Mouse (Mus musculus) layer of hippocampus, adult 9-10 months (tissue): Measurements from ENCODE around the gene Thumpd3.

Experiments used
- DNase-seq: peaks from one replicate; pipeline ENCODE4 v3.0.0; 2022; ENCODE audit warnings: low spot score

Gene Thumpd3

GRCm38 (mm10) chr6:113078031-113078721, 32.2 kb downstream of the Thumpd3 start:
- no peak for DNase-seq

GRCm38 (mm10) chr6:113079492-113079891, 33.5 kb downstream of the Thumpd3 start:
- no peak for DNase-seq

- DNase-seq: no peak
Measured at GRCm38 (mm10) chr6:113082229-113082628, 36.2 kb downstream of the Thumpd3 start.

DNA sequence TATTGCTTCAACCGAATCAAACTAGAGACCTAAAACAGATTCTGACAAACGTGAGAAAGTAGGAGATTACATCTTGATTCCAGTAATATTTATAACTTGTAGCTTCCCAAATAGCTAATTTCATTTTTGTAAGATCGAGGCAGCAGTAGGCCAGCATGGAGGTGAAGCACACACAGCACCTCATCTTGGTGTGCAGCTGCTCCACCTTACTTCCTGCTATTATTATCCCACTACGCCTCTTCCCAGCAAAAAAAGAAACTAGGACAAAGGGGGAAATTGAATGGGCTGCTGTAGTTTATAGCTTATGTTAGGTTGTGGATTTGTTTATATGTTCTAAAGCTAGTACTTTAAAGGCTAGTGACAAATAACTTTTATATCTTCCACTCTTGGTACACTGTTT, 38.6 kb downstream of the Thumpd3 start:
- no peak for DNase-seq

DNA sequence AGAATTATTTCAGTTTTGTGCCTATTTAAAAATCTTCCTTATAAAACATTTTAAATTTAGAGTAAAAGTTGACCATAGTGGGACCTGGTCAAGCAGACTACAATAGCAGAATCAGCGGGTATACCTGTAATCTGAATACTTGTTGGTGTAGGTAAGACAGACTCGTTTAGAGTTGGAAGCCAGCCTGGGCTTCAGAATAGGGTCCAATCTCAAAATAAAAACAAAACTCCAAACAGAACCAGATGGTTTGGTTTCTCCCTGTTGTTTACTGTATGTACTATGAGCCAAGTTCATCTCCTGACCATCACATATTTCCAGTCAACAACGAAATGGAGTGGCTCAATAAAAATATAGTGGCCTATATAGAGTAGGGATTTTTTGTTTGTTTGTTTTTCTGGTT, 47.2 kb downstream of the Thumpd3 start:
- DNase-seq: no peak

DNA sequence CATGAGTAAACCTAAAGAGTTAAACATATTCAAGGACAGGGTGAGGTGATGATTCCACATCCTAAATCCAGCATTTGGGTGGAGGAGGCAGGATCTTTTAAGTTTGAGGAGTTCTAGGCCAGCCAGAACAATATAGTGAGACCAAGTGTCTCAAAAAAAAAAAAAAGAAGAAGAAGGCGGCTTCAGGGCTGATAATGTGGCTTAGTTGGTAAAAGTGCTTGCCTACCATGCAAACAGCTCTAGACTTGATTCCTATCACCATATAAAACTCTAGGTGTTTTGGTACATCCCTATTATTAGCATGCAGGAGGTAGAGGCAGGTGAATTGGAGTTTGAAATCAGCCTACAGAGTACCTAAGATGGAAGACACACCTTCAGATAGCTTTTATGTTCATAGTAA, 49.5 kb downstream of the Thumpd3 start:
- DNase-seq: no peak

DNA sequence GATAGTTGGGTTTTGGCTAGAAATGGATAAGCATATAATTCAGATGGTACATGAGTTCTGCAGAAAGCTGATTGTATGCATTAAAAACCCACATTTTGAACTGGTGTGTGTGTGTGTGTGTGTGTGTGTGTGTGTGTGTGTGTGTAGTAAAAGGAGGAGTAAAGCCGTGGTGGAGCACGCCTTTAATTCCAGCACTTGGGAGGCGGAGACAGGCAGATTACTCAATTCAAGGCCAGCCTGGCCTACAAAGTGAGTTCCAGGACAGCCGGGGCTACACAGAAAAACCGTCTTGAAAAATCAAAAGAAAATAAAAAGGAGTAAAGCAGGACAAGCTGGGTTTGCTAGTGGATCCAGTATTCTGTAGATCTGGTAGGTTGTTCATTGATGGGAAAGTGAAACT, 51.6 kb downstream of the Thumpd3 start:
- DNase-seq: no peak

DNA sequence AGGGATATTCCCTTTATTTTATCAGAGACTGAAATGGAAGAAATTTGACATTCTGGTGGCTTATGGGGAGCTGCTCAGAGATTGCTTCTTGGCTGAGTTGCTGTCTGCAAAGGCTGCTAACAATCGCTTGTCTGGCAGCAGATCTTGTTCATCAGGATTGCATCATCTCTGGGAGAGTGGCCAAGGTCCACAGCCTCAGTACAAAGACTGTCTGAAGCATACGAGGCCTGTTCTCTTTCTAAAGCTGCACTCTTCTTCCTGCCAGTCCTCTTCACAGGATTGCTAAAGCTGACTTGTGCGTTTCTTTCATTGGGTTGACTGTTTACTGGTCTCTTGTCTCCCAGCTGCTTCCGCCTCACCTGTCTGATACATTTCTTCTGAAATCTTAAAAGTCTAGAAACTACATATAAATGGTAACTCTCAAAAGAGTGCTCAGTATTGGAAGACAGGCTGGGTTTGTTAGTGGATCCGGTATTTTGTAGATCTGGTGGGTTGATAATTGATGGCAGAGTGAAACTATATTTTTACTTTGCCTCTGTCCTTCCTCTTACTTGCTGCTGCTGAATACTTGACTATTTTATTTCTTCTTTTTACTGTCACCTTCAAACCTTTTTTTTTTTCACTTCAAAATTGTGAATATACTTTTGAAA, 53.7 kb downstream of the Thumpd3 start:
- peak; percentile 94 for DNase-seq

DNA sequence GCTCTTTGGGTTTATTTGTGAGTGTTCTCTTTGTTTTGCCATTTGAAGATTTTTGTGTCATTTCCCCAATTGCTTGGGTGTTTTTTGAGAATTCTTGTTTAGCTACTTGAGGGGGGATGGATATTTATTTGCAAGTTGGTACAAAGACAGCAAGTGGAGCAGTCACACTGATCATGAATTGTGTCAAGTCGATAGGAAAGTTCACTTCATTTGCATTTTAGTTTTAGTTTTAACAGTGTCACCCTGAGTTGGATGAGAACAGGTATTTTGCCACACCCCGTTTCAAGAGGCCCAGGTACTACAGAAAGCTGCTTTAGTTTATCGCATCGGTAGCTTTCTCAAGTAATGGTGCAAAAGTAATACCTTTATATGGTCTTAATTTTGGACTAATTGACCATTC, 56.5 kb downstream of the Thumpd3 start:
- no peak for DNase-seq

DNA sequence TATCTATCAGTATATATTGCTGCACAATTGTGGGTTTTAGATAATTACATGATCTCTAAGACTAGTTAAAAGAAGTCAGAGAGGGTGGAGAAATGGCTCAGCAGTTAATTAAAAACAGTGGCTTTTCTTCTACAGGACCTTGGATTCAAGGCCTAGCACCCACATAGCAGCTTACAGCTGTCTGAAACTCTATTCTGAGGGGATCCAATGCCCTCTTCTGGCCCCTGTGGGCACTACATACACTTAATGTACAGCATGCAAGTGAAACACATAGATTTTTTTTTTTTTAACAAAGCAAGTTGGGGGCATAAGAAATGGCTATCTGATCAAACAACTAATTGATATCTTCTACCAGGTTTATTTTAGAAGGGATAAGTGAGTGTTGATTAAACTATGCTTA, 57.7 kb downstream of the Thumpd3 start:
- DNase-seq: no peak

DNA sequence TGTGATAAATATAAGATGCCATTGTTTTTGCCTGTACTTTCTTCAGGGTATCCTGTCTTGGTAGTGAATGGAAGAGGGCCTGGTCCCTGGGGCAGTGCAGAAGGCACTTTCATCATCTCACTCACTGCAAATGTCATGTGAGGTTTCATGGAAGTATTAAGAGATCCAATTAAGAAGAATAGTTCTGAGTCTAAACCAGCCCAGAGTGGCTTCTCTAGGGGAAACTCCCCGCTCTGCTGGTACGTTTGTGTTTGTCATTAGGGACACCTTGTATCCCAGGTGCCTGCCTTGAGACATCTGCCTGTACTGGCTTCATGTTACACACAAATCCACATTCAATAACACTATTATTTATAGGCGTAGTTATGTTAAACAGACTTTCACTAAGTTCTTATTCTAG, 63.4 kb downstream of the Thumpd3 start:
- no peak for DNase-seq

DNA sequence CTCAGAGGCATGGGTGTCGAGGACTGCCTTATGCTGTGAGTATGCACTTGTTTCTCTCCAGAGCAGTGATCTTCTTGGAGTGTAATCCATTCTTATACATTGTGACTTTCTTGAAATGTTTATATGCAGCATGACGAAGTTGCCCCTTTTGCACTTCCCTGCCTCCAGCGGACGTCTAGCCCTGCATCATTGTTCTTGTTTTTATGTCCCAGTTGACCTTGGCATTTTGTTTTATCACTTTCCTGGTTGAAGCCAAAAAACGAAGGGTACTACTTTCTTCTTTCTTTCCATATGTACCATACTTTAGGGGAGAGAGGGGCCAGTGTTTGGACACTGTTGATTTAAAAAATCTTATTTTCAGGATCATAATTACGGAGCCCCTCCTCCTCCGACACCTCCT, 63.9 kb downstream of the Thumpd3 start:
- no peak for DNase-seq
